Mouse (Mus musculus) midbrain, postnatal 0 days (tissue): ENCODE measurements around the gene Fcer1g. TPM values are rescaled to one million over a fixed set of nuclear protein-coding genes. Genes with fewer than 3 reads are reported as not detected.

ENCODE experiments used
- ATAC-seq: fragments of 200-750 bp; cut with Nextera tagmentation; 2 replicates; pipeline ENCODE4 v1.8.0; 2017; ENCODE audit warnings: moderate number of reproducible peaks, mild to moderate bottlenecking, moderate TSS enrichment, moderate library complexity; ENCODE audit not compliant: low FRiP score
- DNase-seq: peaks from one replicate; pipeline ENCODE4 v3.0.0-alpha.2; 2015; ENCODE audit warnings: low spot score
- H3K27ac ChIP-seq: fragments of 300-500 bp; sonication (generic); 2 replicates; pipeline ENCODE4 v1.5.1; 2014; ENCODE audit warnings: low read depth, mild to moderate bottlenecking, low read length, mixed read lengths
- H3K27me3 ChIP-seq: fragments of 300-500 bp; sonication (generic); 2 replicates; pipeline ENCODE4 v1.6.1; 2014; ENCODE audit warnings: low read length, control low read depth, mixed read lengths; ENCODE audit not compliant: insufficient read depth
- H3K36me3 ChIP-seq: fragments of 300-500 bp; sonication (generic); 2 replicates; pipeline ENCODE4 v1.6.1; 2014; ENCODE audit warnings: low read length, control low read depth, mixed read lengths; ENCODE audit not compliant: insufficient read depth
- H3K4me1 ChIP-seq: fragments of 300-500 bp; sonication (generic); 2 replicates; pipeline ENCODE4 v1.6.1; 2014; ENCODE audit warnings: mild to moderate bottlenecking, control low read depth, antibody characterized with exemption, low read length, mixed read lengths; ENCODE audit not compliant: insufficient read depth
- H3K4me2 ChIP-seq: fragments of 300-500 bp; sonication (generic); 2 replicates; pipeline ENCODE4 v1.6.1; 2014; ENCODE audit warnings: low read depth, mild to moderate bottlenecking, low read length, mixed read lengths; ENCODE audit not compliant: poor library complexity, severe bottlenecking
- H3K4me3 ChIP-seq: fragments of 300-500 bp; sonication (generic); 2 replicates; pipeline ENCODE4 v1.5.1; 2014; ENCODE audit warnings: low read depth, mild to moderate bottlenecking, low read length, moderate library complexity
- H3K9ac ChIP-seq: fragments of 300-500 bp; sonication (generic); replicated peaks from 2 replicates; pipeline ENCODE4 v1.6.1; 2014; ENCODE audit warnings: mild to moderate bottlenecking, low read length, moderate library complexity, mixed read lengths; ENCODE audit not compliant: poor library complexity, severe bottlenecking
- H3K9me3 ChIP-seq: fragments of 300-500 bp; sonication (generic); 2 replicates; pipeline ENCODE4 v1.6.1; 2016; ENCODE audit warnings: low read length, control low read depth
- CTCF ChIP-seq: IDR thresholded peaks from 2 replicates; pipeline ENCODE4 v1.5.1; 2016; ENCODE audit warnings: antibody characterized with exemption, mild to moderate bottlenecking
- WGBS: fragments of 180-500 bp; shearing (Covaris S2); extraction: QIAGEN DNeasy Blood & Tissue Kit; methylation state at CpG from one replicate; pipeline ENCODE4 v1.1.7; 2014; 5-methylcytosine and 5-hydroxymethylcytosine counted together
- polyA plus RNA-seq: library from polyadenylated mRNA; unstranded; fragments of >200 nt; fragmentation: Nextera tagmentation; extraction: Ambion mirVana; gene quantifications from 2 replicates; pipeline ENCODE4 v1.2.1, GENCODE M21; 2015
- total RNA-seq: library from RNA; depleted of rRNA; stranded (reverse); fragments of >200 nt; gene quantifications from 2 replicates; pipeline ENCODE4 v1.2.3, GENCODE M21; 2014

Fcer1g gene
- total and polyA plus RNA-seq, 2 experiments from 2014 or later, result 21.3 to 31.1 TPM

- Histone ChIP-seq H3K36me3 (no peaks in the 10 kb centered on the region), H3K4me1 (no peaks in the 10 kb centered on the region), H3K27me3 (no peaks in the 10 kb centered on the region), H3K9me3 (no peaks in the 10 kb centered on the region), H3K4me3 (no peak overlapping the region), H3K27ac (no peak overlapping the region), H3K9ac (no peak overlapping the region), H3K4me2 (no peak overlapping the region)
- DNase-seq (no peak), ATAC-seq (no peak)
- 38% methylated on average over 4 of the region's 4 CpGs for WGBS
- TF ChIP-seq CTCF, result no peak
Measured at GRCm38 (mm10) chr1:171226780-171227179, 7.4 kb downstream of the Fcer1g start.

GRCm38 (mm10) chr1:171224857-171225256, 9.3 kb downstream of the Fcer1g start, which contains the start of gene Apoa2:
Gene Apoa2, plus strand, starts transcription at chr1:171225054.
- Histone ChIP-seq H3K9ac (no peak within 1 kb of the TSS), H3K4me2 (no peak within 1 kb of the TSS), H3K27ac (no peak within 1 kb of the TSS), H3K4me1 (peaks cover 6% of the 10 kb centered on the region), H3K9me3 (no peaks in the 10 kb centered on the region), H3K27me3 (no peaks in the 10 kb centered on the region), H3K36me3 (0 out of 2 replicates have a peak, but pooled peaks cover 4% of the 10 kb centered on the region), H3K4me3 (no peak within 1 kb of the TSS)
- 84% methylated on average over 5 of the region's 5 CpGs for WGBS
- no peak for ATAC-seq
- TF ChIP-seq CTCF, result no peak
- DNase-seq, result no peak

GRCm38 (mm10) chr1:171223796-171224195, 10.4 kb downstream of the Fcer1g start:
- Histone ChIP-seq H3K27me3 (no peaks in the 10 kb centered on the region), H3K36me3 (peaks cover 15% of the 10 kb centered on the region; the same call in 1 of the 2 replicates), H3K9me3 (no peaks in the 10 kb centered on the region), H3K27ac (no peak overlapping the region), H3K9ac (no peak overlapping the region), H3K4me3 (no peak overlapping the region), H3K4me2 (no peak overlapping the region), H3K4me1 (peaks cover 6% of the 10 kb centered on the region)
- WGBS, result 92% methylated on average over 2 of the region's 2 CpGs
- no peak for ATAC-seq
- TF ChIP-seq CTCF, result no peak
- no peak for DNase-seq

GRCm38 (mm10) chr1:171223168-171223567, 11.0 kb downstream of the Fcer1g start:
- Histone ChIP-seq H3K4me1 (peaks cover 6% of the 10 kb centered on the region), H3K36me3 (peaks cover 20% of the 10 kb centered on the region; the same call in 1 of the 2 replicates), H3K4me2 (peak overlapping the region; percentile 71), H3K9ac (no peak overlapping the region), H3K27me3 (no peaks in the 10 kb centered on the region), H3K27ac (no peak overlapping the region), H3K4me3 (peak overlapping the region; percentile 60; the same call in 1 of the 2 replicates), H3K9me3 (no peaks in the 10 kb centered on the region)
- no peak for DNase-seq
- WGBS, result 81% methylated on average over 6 of the region's 6 CpGs
- ATAC-seq, result no peak
- no peak for TF ChIP-seq CTCF

- Histone ChIP-seq H3K36me3 (peaks cover 23% of the 10 kb centered on the region; the same call in 1 of the 2 replicates), H3K9me3 (no peaks in the 10 kb centered on the region), H3K4me3 (peak within 1 kb of the TSS; percentile 60), H3K4me1 (peaks cover 6% of the 10 kb centered on the region), H3K27ac (peak within 1 kb of the TSS; percentile 21; the same call in 1 of the 2 replicates), H3K27me3 (no peaks in the 10 kb centered on the region), H3K9ac (peak within 1 kb of the TSS; percentile 50), H3K4me2 (peak within 1 kb of the TSS; percentile 71)
- WGBS, result 2% methylated on average over 28 of the region's 28 CpGs
- peak; percentile 99 for DNase-seq
- TF ChIP-seq CTCF, result peak; percentile 84
- ATAC-seq, result peak; percentile 95
Measured at GRCm38 (mm10) chr1:171222238-171223155, 11.7 kb downstream of the Fcer1g start, which contains the start of gene Tomm40l. Gene Tomm40l, minus strand, starts transcription at chr1:171222514.
